Mouse (Mus musculus) hindbrain, embryonic 16.5 days (tissue): ENCODE data around the gene Gtf2i. TPM values are rescaled to one million over a fixed set of nuclear protein-coding genes. Genes with fewer than 3 reads are reported as not detected.
"Not testable (repeated sequence)": the region's sequence is repeated elsewhere in the genome, so short reads cannot be mapped to it uniquely, and the experiment has no call there.

Experiments
- ATAC-seq: fragments of 200-750 bp; cut with Nextera tagmentation; 2 replicates; pipeline ENCODE4 v1.8.0; 2017; ENCODE audit warnings: moderate TSS enrichment, moderate library complexity
- H3K27ac ChIP-seq: fragments of 300-500 bp; sonication (generic); 2 replicates; pipeline ENCODE4 v1.5.1; 2014; ENCODE audit warnings: low read depth, mild to moderate bottlenecking, control low read depth, low read length, moderate library complexity
- H3K27me3 ChIP-seq: fragments of 300-500 bp; sonication (generic); replicated peaks from 2 replicates; pipeline ENCODE4 v1.6.1; 2014; ENCODE audit warnings: low read length; ENCODE audit not compliant: control insufficient read depth, insufficient read depth
- H3K36me3 ChIP-seq: fragments of 300-500 bp; sonication (generic); 2 replicates; pipeline ENCODE4 v1.6.1; 2014; ENCODE audit warnings: mild to moderate bottlenecking, low read length, moderate library complexity, mixed read lengths; ENCODE audit not compliant: control insufficient read depth, insufficient read depth
- H3K4me1 ChIP-seq: fragments of 300-500 bp; sonication (generic); 2 replicates; pipeline ENCODE4 v1.6.1; 2014; ENCODE audit warnings: low read depth, low read length; ENCODE audit not compliant: control insufficient read depth, insufficient read depth
- H3K4me2 ChIP-seq: fragments of 300-500 bp; sonication (generic); 2 replicates; pipeline ENCODE4 v1.6.1; 2014; ENCODE audit warnings: mild to moderate bottlenecking, low read length, control low read depth, moderate library complexity
- H3K4me3 ChIP-seq: fragments of 300-500 bp; sonication (generic); 2 replicates; pipeline ENCODE4 v1.5.1; 2014; ENCODE audit warnings: mild to moderate bottlenecking, low read length, control low read depth, moderate library complexity
- H3K9ac ChIP-seq: fragments of 300-500 bp; sonication (generic); 2 replicates; pipeline ENCODE4 v1.6.1; 2014; ENCODE audit warnings: low read depth, mild to moderate bottlenecking, control low read depth, low read length, moderate library complexity
- H3K9me3 ChIP-seq: fragments of 300-500 bp; sonication (generic); 2 replicates; pipeline ENCODE4 v1.6.1; 2014; ENCODE audit warnings: mild to moderate bottlenecking, low read length, moderate library complexity; ENCODE audit not compliant: control insufficient read depth
- WGBS: fragments of 180-500 bp; shearing (Covaris S2); extraction: QIAGEN DNeasy Blood & Tissue Kit; methylation state at CpG from one replicate; pipeline ENCODE4 v1.1.7; 2014; 5-methylcytosine and 5-hydroxymethylcytosine counted together
- polyA plus RNA-seq: library from polyadenylated mRNA; unstranded; fragments of >200 nt; fragmentation: Nextera tagmentation; extraction: Ambion mirVana; gene quantifications from 2 replicates; pipeline ENCODE4 v1.2.1, GENCODE M21; 2015

The Gtf2i gene
- 132 and 141 TPM in 2 replicates for polyA plus RNA-seq

DNA sequence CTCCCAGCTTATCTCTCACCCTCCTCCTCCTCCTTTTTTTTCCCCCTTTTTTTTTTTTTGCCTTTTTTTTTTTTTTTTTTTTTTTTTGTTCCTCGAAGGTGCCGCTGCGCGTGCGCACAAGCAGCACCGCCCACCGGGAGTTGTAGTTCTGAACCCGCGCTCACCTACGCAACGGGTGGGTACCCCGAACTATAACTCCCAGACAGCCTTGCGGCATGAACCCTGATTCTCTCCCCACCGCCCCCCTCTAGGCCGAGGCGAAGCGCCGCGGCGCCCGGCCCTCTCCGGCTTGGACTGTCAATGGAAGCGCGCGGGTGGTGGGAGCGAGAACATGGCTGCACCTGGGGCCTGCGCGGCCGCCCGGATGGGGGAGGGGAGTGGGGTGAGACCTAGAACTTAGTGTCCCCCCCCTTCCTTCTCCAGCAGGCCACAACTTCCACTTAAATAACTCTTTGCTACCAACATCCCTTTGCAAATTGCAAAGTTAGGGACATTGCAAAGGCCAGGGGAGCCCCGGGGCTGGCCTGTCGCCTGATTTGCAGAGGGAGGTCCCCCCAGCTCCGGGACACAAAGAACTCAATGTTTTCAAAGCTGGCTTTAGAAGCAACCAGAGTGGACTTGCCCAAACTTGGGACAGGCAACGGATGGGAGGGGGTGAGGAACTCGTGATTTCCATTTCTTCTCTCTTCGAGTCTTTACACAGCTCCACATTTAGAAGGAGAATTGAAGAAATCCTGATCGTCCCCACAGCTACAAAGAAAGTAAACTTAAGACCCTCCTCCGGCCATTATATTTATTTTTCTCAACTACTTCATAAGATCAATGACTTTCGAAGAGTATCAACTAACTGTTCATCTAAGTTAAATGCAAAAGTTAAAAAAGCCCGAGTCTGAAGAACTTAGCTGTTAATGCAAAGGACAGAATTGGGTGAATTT lies at the start of gene Gtf2i:
TSS of gene Gtf2i (minus strand) at position 73 of the 935 bp plus-strand sequence.
- Histone ChIP-seq H3K36me3 (no peaks in the 10 kb centered on the region; the same call in 1 of the 2 replicates), H3K9me3 (no peaks in the 10 kb centered on the region), H3K4me2 (peak within 1 kb of the TSS; percentile 84), H3K27ac (peak within 1 kb of the TSS; percentile 100), H3K4me3 (peak within 1 kb of the TSS; percentile 71), H3K4me1 (peaks cover 27% of the 10 kb centered on the region), H3K9ac (peak within 1 kb of the TSS; percentile 92), H3K27me3 (no peaks in the 10 kb centered on the region)
- peak; percentile 93 for ATAC-seq
- WGBS = under 1% methylated on average over 40 of the region's 40 CpGs

- H3K4me2 ChIP-seq = no peak overlapping the region
- no peak overlapping the region for H3K9ac ChIP-seq
- H3K36me3 ChIP-seq = peaks cover 43% of the 10 kb centered on the region
- no peak overlapping the region for H3K4me3 ChIP-seq
- no peak for ATAC-seq
- 94% methylated on average over 4 of the region's 4 CpGs for WGBS
- no peaks in the 10 kb centered on the region for H3K4me1 ChIP-seq
- H3K9me3 ChIP-seq = no peaks in the 10 kb centered on the region
- H3K27me3 ChIP-seq = no peaks in the 10 kb centered on the region
- H3K27ac ChIP-seq = no peak overlapping the region
Measured at GRCm38 (mm10) chr5:134359101-134359500, 44.5 kb upstream of the Gtf2i start.

DNA sequence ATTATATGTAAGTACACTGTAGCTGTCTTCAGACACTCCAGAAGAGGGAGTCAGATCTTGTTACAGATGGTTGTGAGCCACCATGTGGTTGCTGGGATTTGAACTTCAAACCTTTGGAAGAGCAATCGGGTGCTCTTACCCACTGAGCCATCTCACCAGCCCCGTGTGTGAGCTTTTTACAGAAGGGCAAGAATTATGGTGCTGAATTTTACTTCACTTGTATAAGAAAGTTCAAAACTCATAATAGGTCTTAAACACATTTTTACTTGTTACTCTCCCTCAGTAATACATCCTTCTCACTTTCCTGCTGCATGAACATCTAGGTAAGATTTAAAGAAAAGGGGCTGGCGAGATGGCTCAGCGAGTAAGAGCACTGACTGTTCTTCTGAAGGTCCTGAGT lies 40.8 kb upstream of the Gtf2i start:
- H3K9me3 ChIP-seq, H3K27ac ChIP-seq, H3K4me2 ChIP-seq, H3K9ac ChIP-seq, ATAC-seq, H3K27me3 ChIP-seq, H3K4me1 ChIP-seq, H3K4me3 ChIP-seq: not testable (repeated sequence)
- H3K36me3 ChIP-seq = peaks cover 23% of the 10 kb centered on the region
- 94% methylated on average over 4 of the region's 4 CpGs for WGBS

GRCm38 (mm10) chr5:134353117-134353516 lies 38.6 kb upstream of the Gtf2i start:
- Histone ChIP-seq H3K27ac (no peak overlapping the region; the same call in 1 of the 2 replicates), H3K4me2 (no peak overlapping the region), H3K9ac (no peak overlapping the region), H3K36me3 (peaks cover 3% of the 10 kb centered on the region; the same call in 1 of the 2 replicates), H3K4me1 (no peaks in the 10 kb centered on the region), H3K4me3 (no peak overlapping the region), H3K9me3 (no peaks in the 10 kb centered on the region), H3K27me3 (no peaks in the 10 kb centered on the region)
- no peak for ATAC-seq
- 79% methylated on average over 4 of the region's 4 CpGs for WGBS

DNA sequence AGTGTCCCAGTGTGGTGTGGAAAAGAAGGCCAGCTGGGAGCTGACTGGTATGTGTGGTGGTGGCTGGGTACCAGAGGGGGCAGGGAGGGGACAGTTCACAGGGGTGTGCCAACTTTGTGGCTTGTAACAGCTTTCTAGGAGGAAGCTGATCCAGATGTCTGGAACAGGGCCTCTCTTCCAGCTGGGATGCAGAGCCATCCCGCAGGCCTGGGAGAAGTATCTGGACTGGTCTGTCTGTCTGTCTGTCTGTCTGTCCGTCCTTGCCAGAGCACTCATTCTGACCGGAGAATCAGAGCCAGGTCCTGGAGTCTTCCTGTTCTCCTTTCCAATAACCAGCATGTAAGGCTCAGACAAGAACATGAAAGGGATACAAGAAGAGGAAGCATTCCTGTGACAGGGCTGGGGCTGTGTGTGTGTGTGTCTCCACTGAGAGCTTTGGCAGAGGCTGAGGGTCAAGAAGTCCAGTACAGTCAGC lies 38.0 kb upstream of the Gtf2i start:
- no peak overlapping the region; the same call in 1 of the 2 replicates for H3K27ac ChIP-seq
- WGBS = 82% methylated on average over 3 of the region's 3 CpGs
- ATAC-seq = no peak

GRCm38 (mm10) chr5:134350660-134351059 lies 36.1 kb upstream of the Gtf2i start:
- WGBS = 18% methylated on average over 10 of the region's 10 CpGs
- peak; percentile 74 for ATAC-seq
- H3K27ac ChIP-seq = no peak overlapping the region
- H3K36me3 ChIP-seq = no peaks in the 10 kb centered on the region
- no peaks in the 10 kb centered on the region for H3K9me3 ChIP-seq
- no peak overlapping the region; the same call in 1 of the 2 replicates for H3K4me3 ChIP-seq
- H3K9ac ChIP-seq = no peak overlapping the region; the same call in 1 of the 2 replicates
- no peaks in the 10 kb centered on the region for H3K4me1 ChIP-seq
- H3K4me2 ChIP-seq = peak overlapping the region; percentile 44
- no peaks in the 10 kb centered on the region for H3K27me3 ChIP-seq

More for the DNA sequence above, 38.0 kb upstream of the Gtf2i start:
- Histone ChIP-seq H3K9ac (no peak overlapping the region), H3K27me3 (no peaks in the 10 kb centered on the region), H3K36me3 (0 out of 2 replicates have a peak, but pooled peaks cover 3% of the 10 kb centered on the region), H3K9me3 (no peaks in the 10 kb centered on the region), H3K4me3 (no peak overlapping the region), H3K4me2 (no peak overlapping the region), H3K4me1 (no peaks in the 10 kb centered on the region)

- Histone ChIP-seq H3K4me1 (no peaks in the 10 kb centered on the region), H3K4me2 (no peak overlapping the region), H3K9ac (no peak overlapping the region), H3K27ac (no peak overlapping the region), H3K9me3 (no peaks in the 10 kb centered on the region), H3K4me3 (no peak overlapping the region), H3K36me3 (no peaks in the 10 kb centered on the region), H3K27me3 (no peaks in the 10 kb centered on the region)
- WGBS = 73% methylated on average over 2 of the region's 2 CpGs
- ATAC-seq = no peak
Measured at GRCm38 (mm10) chr5:134347066-134347465, 32.5 kb upstream of the Gtf2i start.

DNA sequence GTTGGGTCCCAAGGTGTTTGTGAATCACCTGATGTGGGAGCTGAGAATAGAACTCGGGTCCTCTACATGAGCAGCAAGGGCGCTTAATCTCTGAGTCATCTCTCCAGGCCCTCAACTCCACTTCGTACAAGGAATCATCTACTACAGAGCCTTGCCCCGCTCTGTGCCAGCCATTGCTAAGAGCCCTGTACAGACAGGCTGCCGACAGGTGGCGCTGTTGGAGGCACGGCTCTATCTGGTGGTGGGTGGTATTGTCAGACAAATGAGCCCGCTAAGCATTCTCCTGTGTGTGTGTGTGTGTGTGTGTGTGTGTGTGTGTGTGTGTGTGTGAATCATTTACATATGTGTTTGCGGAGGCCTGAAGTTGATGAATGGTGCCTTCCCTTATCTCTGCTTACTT lies 30.9 kb upstream of the Gtf2i start:
- no peaks in the 10 kb centered on the region for H3K9me3 ChIP-seq
- no peaks in the 10 kb centered on the region for H3K27me3 ChIP-seq
- H3K9ac ChIP-seq = no peak overlapping the region
- H3K4me3 ChIP-seq = no peak overlapping the region
- H3K4me2 ChIP-seq = no peak overlapping the region
- no peak overlapping the region for H3K27ac ChIP-seq
- H3K4me1 ChIP-seq = no peaks in the 10 kb centered on the region
- WGBS = 76% methylated on average over 9 of the region's 9 CpGs
- no peak for ATAC-seq
- H3K36me3 ChIP-seq = no peaks in the 10 kb centered on the region

- Histone ChIP-seq H3K9me3 (no peaks in the 10 kb centered on the region), H3K27me3 (no peaks in the 10 kb centered on the region), H3K9ac (no peak overlapping the region), H3K4me3 (no peak overlapping the region), H3K36me3 (no peaks in the 10 kb centered on the region), H3K4me2 (no peak overlapping the region), H3K27ac (no peak overlapping the region), H3K4me1 (no peaks in the 10 kb centered on the region)
- no peak for ATAC-seq
- 88% methylated on average over 8 of the region's 8 CpGs for WGBS
Measured at GRCm38 (mm10) chr5:134344076-134344475, 29.5 kb upstream of the Gtf2i start.
